Mouse (Mus musculus) heart, embryonic 16.5 days (tissue): ENCODE data around the gene Emx1. TPM values are rescaled to one million over a fixed set of nuclear protein-coding genes. Genes with fewer than 3 reads are reported as not detected.

Experiments
- ATAC-seq: fragments of 200-750 bp; cut with Nextera tagmentation; replicated peaks from 2 replicates; pipeline ENCODE4 v1.8.0; 2017; ENCODE audit warnings: moderate number of reproducible peaks; ENCODE audit not compliant: insufficient read depth, low FRiP score; ENCODE audit errors: extremely low read depth
- H3K27ac ChIP-seq: fragments of 300-500 bp; sonication (generic); 2 replicates; pipeline ENCODE4 v1.5.1; 2014; ENCODE audit warnings: mild to moderate bottlenecking, low read length, control low read depth, moderate library complexity
- H3K27me3 ChIP-seq: fragments of 300-500 bp; sonication (generic); 2 replicates; pipeline ENCODE4 v1.6.1; 2014; ENCODE audit warnings: low read length, mixed read lengths; ENCODE audit not compliant: control insufficient read depth, insufficient read depth
- H3K36me3 ChIP-seq: fragments of 300-500 bp; sonication (generic); 2 replicates; pipeline ENCODE4 v1.6.1; 2014; ENCODE audit not compliant: control insufficient read depth, insufficient read depth
- H3K4me1 ChIP-seq: fragments of 300-500 bp; sonication (generic); 2 replicates; pipeline ENCODE4 v1.6.1; 2014; ENCODE audit warnings: low read length, mixed read lengths; ENCODE audit not compliant: control insufficient read depth, insufficient read depth
- H3K4me2 ChIP-seq: fragments of 300-500 bp; sonication (generic); 2 replicates; pipeline ENCODE4 v1.6.1; 2014; ENCODE audit warnings: low read depth, mild to moderate bottlenecking, control low read depth, low read length
- H3K4me3 ChIP-seq: fragments of 300-500 bp; sonication (generic); 2 replicates; pipeline ENCODE4 v1.5.1; 2014; ENCODE audit warnings: mild to moderate bottlenecking, control low read depth, low read length
- H3K9ac ChIP-seq: fragments of 300-500 bp; sonication (generic); 2 replicates; pipeline ENCODE4 v1.6.1; 2014; ENCODE audit warnings: low read length, control low read depth
- H3K9me3 ChIP-seq: fragments of 300-500 bp; sonication (generic); replicated peaks from 2 replicates; pipeline ENCODE4 v1.6.1; 2016; ENCODE audit warnings: low read length; ENCODE audit not compliant: control insufficient read depth
- WGBS: fragments of 180-500 bp; shearing (Covaris S2); extraction: QIAGEN DNeasy Blood & Tissue Kit; methylation state at CpG from one replicate; pipeline ENCODE4 v1.1.7; 2014; 5-methylcytosine and 5-hydroxymethylcytosine counted together
- polyA plus RNA-seq: library from polyadenylated mRNA; unstranded; fragments of >200 nt; fragmentation: Nextera tagmentation; extraction: Ambion mirVana; gene quantifications from 2 replicates; pipeline ENCODE4 v1.2.1, GENCODE M21; 2015

Gene Emx1
- polyA plus RNA-seq, 1 experiment from 2014 or later, result not detected

- H3K27ac ChIP-seq, result no peak overlapping the region
- no peak for ATAC-seq
- no peaks in the 10 kb centered on the region for H3K36me3 ChIP-seq
- no peaks in the 10 kb centered on the region; the same call in 1 of the 2 replicates for H3K4me1 ChIP-seq
- 53% methylated on average over 5 of the region's 5 CpGs for WGBS
- H3K9ac ChIP-seq, result no peak overlapping the region
- H3K27me3 ChIP-seq, result no peaks in the 10 kb centered on the region; the same call in 1 of the 2 replicates
- H3K4me3 ChIP-seq, result no peak overlapping the region
- no peaks in the 10 kb centered on the region for H3K9me3 ChIP-seq
- no peak overlapping the region for H3K4me2 ChIP-seq
Measured at GRCm38 (mm10) chr6:85234796-85235195, 47.6 kb downstream of the Emx1 start.

GRCm38 (mm10) chr6:85237001-85237400 is 49.8 kb downstream of the Emx1 start:
- Histone ChIP-seq H3K4me2 (no peak overlapping the region), H3K9me3 (no peaks in the 10 kb centered on the region), H3K27ac (no peak overlapping the region), H3K36me3 (no peaks in the 10 kb centered on the region), H3K9ac (no peak overlapping the region), H3K4me1 (no peaks in the 10 kb centered on the region; the same call in 1 of the 2 replicates), H3K27me3 (no peaks in the 10 kb centered on the region; the same call in 1 of the 2 replicates), H3K4me3 (no peak overlapping the region)
- ATAC-seq, result no peak
- 41% methylated on average over 5 of the region's 5 CpGs for WGBS

- Histone ChIP-seq H3K27me3 (no peaks in the 10 kb centered on the region), H3K4me2 (no peak overlapping the region), H3K9me3 (no peaks in the 10 kb centered on the region), H3K9ac (no peak overlapping the region), H3K4me3 (no peak overlapping the region), H3K27ac (no peak overlapping the region), H3K4me1 (no peaks in the 10 kb centered on the region; the same call in 1 of the 2 replicates), H3K36me3 (no peaks in the 10 kb centered on the region)
- no peak for ATAC-seq
- WGBS, result 62% methylated on average over 10 of the region's 10 CpGs
Measured at GRCm38 (mm10) chr6:85237595-85238337, 50.5 kb downstream of the Emx1 start.

- Histone ChIP-seq H3K9me3 (no peaks in the 10 kb centered on the region), H3K4me2 (peak overlapping the region; percentile 53), H3K27ac (no peak overlapping the region), H3K4me1 (no peaks in the 10 kb centered on the region; the same call in 1 of the 2 replicates), H3K27me3 (no peaks in the 10 kb centered on the region), H3K36me3 (no peaks in the 10 kb centered on the region), H3K9ac (no peak overlapping the region), H3K4me3 (no peak overlapping the region)
- no peak for ATAC-seq
- WGBS, result 11% methylated on average over 4 of the region's 4 CpGs
Measured at GRCm38 (mm10) chr6:85239044-85239489, 51.8 kb downstream of the Emx1 start.

- ATAC-seq, result no peak
- WGBS, result 82% methylated on average over 9 of the region's 9 CpGs
- Histone ChIP-seq H3K27ac (no peak overlapping the region), H3K9me3 (no peaks in the 10 kb centered on the region), H3K27me3 (no peaks in the 10 kb centered on the region), H3K4me3 (no peak overlapping the region), H3K4me2 (no peak overlapping the region), H3K4me1 (peaks cover 8% of the 10 kb centered on the region), H3K9ac (no peak overlapping the region), H3K36me3 (no peaks in the 10 kb centered on the region)
Measured at GRCm38 (mm10) chr6:85249821-85250220, 62.6 kb downstream of the Emx1 start.

GRCm38 (mm10) chr6:85250811-85251241 is 63.6 kb downstream of the Emx1 start:
- peaks cover 8% of the 10 kb centered on the region for H3K4me1 ChIP-seq
- H3K27me3 ChIP-seq, result no peaks in the 10 kb centered on the region
- no peak overlapping the region for H3K4me3 ChIP-seq
- H3K36me3 ChIP-seq, result no peaks in the 10 kb centered on the region
- WGBS, result 38% methylated on average over 6 of the region's 6 CpGs
- no peak overlapping the region for H3K4me2 ChIP-seq
- no peaks in the 10 kb centered on the region for H3K9me3 ChIP-seq
- no peak overlapping the region for H3K9ac ChIP-seq
- no peak overlapping the region for H3K27ac ChIP-seq
- no peak for ATAC-seq

GRCm38 (mm10) chr6:85252251-85253058 is 65.2 kb downstream of the Emx1 start:
- H3K36me3 ChIP-seq, result no peaks in the 10 kb centered on the region
- no peaks in the 10 kb centered on the region for H3K27me3 ChIP-seq
- H3K9ac ChIP-seq, result no peak overlapping the region
- H3K4me2 ChIP-seq, result no peak overlapping the region
- H3K9me3 ChIP-seq, result no peaks in the 10 kb centered on the region
- no peak overlapping the region for H3K4me3 ChIP-seq
- ATAC-seq, result no peak
- peaks cover 8% of the 10 kb centered on the region for H3K4me1 ChIP-seq
- 91% methylated on average over 17 of the region's 17 CpGs for WGBS
- H3K27ac ChIP-seq, result no peak overlapping the region

- 71% methylated on average over 3 of the region's 3 CpGs for WGBS
- peak; percentile 15; the same call in 1 of the 2 replicates for ATAC-seq
- H3K4me3 ChIP-seq, result no peak overlapping the region
- no peaks in the 10 kb centered on the region for H3K27me3 ChIP-seq
- H3K9me3 ChIP-seq, result no peaks in the 10 kb centered on the region
- H3K4me2 ChIP-seq, result no peak overlapping the region
- peaks cover 8% of the 10 kb centered on the region for H3K4me1 ChIP-seq
- peak overlapping the region; percentile 54; the same call in 1 of the 2 replicates for H3K27ac ChIP-seq
- no peaks in the 10 kb centered on the region for H3K36me3 ChIP-seq
- no peak overlapping the region for H3K9ac ChIP-seq
Measured at GRCm38 (mm10) chr6:85253275-85253674, 66.0 kb downstream of the Emx1 start.
